Mouse (Mus musculus) erythroid progenitor cell, adult 5-6 weeks (primary cell): ENCODE data around the gene Rere. TPM values are rescaled to one million over a fixed set of nuclear protein-coding genes. Genes with fewer than 3 reads are reported as not detected.
"Not testable (repeated sequence)": the region's sequence is repeated elsewhere in the genome, so short reads cannot be mapped to it uniquely, and the experiment has no call there.

Experiments used
- ATAC-seq: replicated peaks from 2 replicates; pipeline ENCODE4 v1.8.0; 2016; ENCODE audit warnings: moderate number of reproducible peaks, mild to moderate bottlenecking, moderate TSS enrichment, inconsistent platforms; ENCODE audit not compliant: poor library complexity, low FRiP score, severe bottlenecking
- total RNA-seq, 2 experiments: library from RNA; stranded (forward) in 1 of 2; stranded (reverse) in 1 of 2; fragments of 150-400 nt in 1 of 2; fragments of 186-747, 209-891 nt in 1 of 2; gene quantifications; 2 replicates each; pipeline versions ENCODE4 v1.2.3 to v1.2.4; 2015 to 2017; ENCODE audit warnings: low replicate concordance in 2 of 2

The Rere gene
- total RNA-seq, 2 experiments from 2014 or later = 5.5 to 31.0 TPM

DNA sequence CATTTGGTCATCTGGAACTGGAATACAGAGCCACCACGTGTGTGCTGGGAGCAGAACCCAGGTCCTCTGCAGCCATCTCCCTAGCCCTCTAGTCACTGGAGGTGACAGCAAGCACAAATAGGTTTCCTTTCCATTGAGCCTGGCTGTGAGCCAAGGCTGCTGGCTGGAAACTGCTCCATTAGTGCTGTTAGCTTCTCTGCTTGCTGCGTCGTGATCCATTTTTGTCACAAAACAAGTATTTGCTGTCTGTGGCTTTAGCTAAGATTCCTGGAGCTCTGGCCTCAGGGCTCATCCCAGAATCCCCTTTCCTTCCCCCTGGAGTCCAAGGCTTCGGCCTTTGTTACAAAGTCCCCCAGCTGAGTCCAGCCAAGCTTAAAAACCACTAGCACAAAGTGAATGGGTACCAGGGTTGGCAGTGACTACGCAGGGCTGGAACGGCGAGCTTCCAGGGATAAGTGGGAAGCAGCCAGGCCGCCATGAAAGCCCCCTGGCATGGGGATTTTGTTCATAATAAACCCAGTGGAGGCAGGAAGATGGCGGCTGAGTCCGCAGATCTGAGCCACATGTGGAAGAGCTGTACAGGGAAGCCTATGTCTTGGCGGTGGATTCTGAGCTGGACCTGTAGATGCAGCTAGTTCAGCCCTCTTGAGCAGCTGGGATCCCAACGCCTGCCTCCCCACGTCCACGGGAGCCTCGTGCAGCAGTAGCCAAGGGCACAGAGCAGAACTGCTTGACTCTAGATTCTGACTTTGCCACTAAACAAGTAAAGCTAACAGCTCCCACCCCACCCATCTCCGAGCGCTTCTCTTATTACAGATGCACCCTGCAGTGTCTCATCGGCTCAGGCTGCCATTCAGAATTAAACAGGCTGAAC is 30.7 kb upstream of the Rere start:
- ATAC-seq = no peak

DNA sequence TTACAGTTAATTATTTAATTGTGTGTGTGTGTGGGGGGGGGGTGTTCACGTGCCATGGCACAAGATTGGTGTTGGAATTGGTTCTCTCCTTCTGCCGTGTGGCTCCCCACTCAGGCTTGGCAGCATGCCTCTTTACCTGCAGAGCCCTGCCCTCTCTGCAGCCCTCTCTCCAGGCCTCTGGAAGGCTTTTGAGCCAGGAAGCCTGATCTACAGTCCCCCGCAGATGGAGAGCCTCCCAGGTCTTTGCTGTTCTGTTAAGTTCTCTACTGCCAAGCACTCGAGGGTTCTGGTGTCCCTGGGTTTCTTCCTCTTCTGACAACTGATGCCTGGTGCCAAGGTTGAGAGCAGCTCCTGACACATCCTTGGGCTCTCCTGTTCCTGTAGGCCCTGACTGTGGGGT is 27.0 kb upstream of the Rere start:
- ATAC-seq = no peak

DNA sequence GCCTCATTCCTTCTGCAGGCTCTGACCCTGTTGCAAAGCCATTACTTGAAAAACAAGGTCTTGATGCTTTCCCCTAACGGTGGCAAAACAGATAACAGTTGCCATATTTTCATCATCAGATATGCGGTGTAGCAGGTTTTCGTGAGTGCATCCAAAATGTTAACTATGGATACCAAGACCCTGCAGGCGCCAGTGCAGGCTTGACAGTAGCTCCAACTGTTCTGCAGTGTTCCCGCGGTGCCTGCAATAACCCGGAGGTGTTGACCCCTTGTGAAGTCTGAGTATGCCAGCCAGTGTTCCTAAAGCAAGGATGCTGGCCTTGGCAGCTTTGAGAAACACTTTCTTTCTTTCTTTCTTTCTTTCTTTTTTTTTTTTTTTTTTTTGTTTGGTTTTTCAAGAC is 26.3 kb upstream of the Rere start:
- ATAC-seq = no peak

DNA sequence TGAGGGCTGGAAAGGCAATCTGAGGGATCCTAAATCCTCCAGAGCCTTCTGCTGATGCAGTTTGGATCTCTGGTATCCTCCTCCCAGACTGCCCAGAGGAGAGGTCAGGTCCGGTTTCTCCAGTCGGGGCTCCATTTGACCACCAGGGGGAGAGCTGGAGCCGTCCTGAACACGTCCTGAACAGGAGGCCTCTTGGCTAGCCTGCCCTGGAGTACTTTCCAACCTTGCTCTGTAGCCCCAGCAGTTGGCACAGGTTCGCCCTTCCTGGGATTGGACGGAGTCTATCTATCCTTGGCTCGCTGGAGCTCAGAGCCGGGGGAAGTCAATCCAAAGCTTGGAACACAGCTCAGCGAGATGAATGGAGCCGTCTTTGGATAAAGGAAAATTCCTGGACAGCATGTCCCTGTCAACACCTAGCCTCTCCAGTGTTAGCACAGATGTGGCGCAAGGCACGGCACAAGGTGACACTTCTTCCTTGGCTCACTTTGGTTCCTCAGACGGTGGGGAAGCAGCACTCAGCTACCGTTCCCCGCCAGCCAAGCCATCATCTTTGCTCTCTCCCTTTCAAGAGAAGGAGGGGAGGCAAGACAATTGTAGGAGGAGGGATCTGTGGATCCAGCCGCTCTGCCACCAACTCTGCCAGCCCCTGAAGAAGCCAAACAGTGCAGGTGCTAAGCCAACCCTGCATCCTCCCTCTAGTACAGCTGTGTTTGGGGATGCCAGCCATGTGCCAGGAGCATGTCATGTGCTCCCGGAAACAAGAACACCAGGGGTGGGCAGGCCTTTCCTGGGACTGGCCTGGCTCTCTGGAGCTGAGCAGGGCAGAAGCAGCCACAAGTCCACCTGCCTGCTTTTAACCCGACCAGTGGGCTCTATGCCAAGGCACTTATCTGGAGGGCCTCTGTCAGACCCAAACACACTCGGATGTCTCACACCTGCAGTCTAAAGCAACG is 23.9 kb upstream of the Rere start:
- ATAC-seq = peak; percentile 69; the same call in 1 of the 2 replicates

DNA sequence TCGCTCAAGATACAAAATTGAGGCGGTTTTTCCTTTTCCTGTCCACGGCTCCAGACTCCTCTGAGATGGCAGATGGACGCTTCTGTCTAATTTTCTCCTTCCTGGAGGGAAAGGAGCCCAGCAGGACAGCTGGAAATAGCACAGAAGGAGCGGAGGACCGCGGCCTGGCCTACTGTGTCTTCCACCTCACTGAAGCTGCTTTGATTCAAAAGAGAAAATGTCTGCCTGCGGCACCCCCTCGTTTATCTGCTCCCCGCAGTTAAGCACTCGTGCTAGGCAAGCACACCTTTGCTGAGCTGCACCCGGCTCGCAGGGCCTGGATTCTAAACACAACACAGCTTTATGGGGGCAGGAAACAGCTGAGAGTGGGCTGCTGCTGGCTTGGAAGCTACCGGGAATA is 23.1 kb upstream of the Rere start:
- ATAC-seq = no peak

DNA sequence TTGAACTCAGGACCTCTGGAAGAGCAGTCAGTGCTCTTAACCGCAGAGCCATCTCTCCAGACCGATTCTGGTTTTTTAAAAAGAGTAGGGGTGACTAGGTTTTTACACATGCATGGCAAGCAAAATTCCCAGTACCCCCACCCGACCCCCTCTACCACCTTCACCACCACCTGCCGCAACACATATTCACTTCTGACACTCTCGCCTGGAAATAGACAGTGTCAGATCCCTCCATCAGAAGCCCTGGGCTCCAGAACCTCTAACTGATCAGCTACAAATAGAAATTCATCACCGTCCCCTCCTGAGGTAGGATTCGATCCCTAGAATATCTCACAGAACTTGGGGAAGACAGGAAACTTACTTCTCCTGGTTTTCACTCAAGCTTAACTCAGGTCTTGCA is 21.9 kb upstream of the Rere start:
- no peak for ATAC-seq

DNA sequence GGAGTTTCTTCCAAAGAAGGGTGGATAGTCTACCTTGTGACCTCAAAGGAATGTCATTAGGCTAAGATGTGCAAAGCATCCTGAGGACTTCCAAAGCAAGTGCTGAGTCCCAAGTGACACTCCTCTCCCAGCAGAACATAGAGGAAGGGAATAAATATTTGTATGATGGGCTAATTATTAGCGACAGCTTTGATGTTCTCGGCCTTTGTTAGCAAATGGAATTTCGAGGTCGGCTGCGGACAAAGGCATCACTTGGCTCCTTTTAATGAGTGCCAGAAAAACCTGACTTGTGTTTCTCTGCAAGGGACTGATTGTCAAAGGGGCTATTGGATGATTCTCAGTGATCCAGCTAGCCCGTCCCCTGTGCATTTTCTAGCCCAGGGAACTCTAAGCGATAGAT is 21.3 kb upstream of the Rere start:
- ATAC-seq = no peak

DNA sequence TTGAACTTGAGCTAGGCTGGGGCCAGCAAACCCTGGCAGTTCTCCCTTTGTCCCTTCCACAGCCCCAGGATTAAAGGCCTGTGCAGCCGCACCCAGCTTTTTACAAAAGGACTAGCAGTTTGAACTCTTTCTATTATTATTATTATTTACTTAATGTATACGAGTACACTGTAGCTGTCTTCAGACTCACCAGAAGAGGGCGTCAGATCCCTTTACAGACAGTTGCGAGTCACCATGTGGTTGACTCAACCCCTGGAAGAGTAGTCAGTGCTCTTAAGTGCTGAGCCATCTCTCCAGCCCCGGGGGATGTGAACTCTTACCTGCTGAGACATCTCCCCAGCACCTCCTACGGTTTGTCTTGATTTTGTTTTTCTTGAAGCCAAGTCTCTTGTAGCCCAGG is 20.7 kb upstream of the Rere start:
- no peak for ATAC-seq

DNA sequence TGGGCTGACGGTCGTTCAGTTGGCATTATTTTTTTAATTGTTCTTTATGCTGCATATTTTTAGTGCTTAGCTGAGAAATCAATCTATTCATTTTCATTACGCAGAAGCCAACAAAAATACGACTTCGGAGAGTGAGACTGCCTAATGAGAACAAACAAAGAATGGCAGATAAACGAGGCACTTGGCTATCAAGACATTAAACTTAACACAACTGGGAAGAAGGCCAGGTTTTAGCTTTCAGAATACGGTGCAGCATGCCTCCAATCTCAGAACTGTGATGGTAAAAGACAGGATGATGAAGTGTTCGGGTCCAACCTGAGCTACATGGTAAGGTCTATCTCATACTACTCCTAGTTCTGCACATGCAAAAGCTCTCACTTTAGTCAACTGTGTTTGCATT is 19.1 kb upstream of the Rere start:
- ATAC-seq = no peak

DNA sequence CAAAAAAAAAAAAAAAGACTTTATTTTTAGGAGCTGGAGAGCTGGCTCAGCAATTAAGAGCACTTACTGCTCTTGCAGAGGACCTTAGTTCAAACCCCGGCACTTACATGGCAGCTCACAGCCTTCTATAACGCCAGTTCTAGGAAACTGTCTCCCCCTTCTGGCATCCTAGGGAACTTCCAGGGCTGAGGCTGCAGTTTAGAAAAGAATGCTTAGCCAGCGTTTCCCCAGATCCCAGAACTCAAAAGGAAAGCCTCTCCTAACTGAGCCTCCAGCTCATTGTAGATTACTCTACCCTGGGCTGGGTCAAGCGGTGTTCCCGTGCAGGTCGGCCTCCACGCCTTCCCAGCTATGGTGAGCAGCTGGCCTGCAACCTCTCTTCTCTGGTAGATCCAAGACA is 16.5 kb upstream of the Rere start:
- no peak for ATAC-seq

DNA sequence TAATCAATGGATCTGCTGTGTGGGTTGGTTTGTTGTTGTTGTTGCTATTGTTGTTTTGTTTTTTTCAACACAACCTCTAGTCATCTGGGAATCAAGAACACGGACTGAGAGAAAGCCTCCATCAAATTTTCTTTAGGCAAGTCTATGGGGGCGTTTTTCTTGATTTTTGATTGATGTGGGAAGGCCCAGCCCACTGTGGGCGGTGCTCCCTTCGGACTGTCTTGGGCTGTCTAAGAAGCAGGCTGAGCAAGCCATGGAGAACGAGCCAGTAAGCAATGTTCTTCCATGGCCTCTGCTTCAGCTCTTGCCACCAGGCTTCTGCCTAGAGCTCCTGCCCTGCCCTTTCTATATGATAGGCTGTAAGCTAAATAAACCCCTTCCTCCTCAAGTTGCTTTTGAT is 16.0 kb upstream of the Rere start:
- ATAC-seq = no peak

DNA sequence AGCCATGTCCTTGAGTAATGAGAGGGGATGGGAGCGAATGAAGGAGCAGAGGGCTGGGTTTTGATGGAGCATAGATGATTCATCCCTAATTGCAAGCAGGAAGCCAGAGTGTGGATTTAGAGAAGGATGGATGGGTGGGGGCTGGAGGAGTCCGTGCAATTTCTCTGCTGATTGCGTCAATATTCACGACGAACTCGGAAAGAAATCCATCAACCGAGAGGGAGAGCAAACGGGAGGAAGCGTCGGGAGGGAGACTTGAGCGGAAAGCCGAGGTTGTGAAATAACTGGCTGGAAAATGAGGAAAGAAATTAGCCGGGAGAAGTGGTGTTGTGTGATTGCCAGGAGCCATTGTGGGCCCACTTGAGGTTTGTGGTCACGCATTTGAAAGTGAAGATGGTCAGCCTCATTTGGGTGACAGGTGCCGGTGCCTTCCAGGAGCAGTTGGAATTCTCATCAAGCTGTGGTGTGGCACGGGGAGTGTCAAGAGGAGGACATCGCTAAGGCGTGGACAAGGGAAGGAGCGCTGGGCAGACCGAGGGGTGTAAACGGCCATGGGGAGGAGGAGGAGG is 14.7 kb upstream of the Rere start:
- no peak for ATAC-seq

DNA sequence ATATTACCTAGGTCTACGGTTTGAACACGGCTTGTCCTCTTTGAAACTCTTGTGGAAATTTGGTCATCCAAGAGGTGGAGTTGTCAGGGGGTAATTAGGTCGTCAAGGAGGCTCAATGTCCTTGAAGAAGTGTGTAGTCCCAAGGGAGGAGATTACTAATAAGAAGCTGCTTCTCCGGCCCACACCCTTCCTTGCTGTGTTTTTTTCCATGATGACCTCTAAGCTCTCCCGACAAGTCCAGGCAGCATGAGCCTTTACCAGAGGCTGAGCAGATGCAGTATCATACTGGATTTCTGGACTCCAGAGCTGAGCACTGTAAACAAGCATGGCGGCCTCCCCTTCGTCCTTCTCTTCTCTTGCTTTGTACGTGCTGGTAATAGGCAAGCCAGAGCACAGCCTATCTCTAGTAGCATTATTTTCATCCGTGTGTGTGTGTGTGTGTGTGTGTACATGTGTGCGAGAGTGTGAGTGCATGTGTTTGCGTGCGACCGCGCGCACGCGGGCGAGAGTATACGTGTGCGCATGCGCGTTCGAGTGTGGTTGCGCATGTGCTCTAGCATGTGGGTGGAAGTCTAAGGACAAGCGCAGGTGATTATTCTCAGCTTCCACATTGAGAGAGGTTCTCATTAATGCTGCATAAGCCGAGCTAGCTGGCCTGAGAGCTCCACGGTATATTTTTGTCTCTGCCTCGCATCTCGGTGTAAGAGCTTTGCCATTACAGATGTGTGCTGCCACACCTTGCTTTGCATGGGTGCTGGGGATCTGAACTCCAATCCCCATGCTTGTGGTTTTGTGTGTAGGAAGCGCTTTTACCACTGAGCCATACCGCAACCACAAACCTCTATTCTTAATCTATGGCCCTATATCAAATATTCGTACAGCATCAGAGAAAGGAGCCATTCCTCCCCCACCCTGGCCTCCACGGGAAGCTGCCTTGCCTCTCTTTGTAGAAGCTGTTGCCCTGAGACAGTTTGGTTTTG is 12.5 kb upstream of the Rere start:
- ATAC-seq = no peak

DNA sequence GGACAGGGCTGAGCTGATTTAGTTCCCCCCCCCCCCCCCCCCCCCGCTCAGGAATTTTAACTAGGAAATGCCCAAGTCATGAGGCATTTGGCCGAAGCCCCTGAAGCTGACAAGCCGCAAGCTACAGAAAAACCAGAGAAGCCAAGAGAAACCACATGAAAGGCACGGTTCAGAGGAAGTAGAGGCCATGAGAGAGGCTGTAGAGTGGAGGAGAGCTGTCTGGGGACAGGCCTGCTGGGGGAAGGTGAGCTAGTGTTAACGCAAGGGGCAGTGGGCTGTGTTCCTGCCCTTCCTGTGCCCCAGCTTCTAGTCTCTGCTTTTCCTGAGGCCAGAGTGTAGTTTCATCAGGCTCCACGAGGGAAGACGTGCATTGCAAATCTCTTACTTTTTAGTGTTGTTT is 11.8 kb upstream of the Rere start:
- no peak for ATAC-seq

DNA sequence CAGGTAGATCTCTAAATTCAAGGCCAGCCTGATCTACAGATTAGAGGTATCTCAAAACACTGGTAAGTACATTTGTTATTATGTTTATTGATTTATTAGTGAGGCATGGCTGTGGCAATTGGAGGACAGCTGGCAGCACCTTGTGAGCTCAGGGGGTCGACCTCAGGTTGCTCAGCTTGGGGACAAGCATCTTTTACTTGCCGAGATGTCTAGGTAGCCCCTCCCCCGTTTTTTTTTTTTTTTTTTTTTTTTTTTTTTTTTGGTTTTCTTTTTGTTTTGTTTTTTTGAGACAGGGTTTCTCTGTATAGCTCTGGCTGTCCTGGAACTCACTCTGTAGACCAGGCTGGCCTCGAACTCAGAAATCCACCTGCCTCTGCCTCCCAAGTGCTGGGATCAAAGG is 10.7 kb upstream of the Rere start:
- not testable (repeated sequence) for ATAC-seq

DNA sequence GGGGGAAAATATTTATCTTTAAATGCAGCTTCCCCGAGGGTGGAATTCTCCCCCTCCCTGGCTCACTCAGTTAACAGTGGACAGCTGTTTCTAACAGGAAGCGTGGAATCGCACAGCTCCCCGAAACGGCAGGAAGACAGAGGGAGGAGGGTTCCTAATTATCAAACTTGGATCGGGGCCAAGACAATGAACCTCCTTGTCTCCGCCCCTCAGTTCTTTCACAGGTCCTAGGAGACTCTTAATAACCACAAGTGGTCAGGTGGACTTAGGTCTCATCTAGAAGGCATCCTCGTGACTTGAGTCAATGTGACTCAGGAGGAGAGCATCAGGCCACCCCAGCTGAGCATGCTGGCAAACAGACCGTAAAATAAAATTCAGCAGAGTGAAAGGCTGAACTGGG is 8.7 kb upstream of the Rere start:
- 0 out of 2 replicates have a peak, but pooled peaks have one; percentile 41 for ATAC-seq

DNA sequence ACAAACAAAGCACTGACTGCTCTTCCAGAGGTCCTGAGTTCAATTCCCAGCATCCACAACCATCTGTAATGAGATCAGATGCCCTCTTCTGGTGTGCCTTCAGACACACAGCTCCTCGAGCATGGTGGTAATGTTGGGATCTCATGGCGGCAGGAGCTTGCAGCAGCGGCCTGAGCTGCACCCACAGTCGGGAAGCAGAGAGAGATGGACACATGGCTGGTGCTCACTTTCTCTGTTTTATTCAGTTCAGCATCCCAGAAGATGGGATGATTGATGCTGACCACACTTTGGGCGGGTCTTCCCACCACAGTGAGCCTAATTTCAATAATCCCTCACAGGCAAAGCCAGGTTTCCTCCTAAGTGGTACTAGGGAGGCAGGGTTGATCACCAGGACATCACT is 5.9 kb upstream of the Rere start:
- ATAC-seq = no peak

DNA sequence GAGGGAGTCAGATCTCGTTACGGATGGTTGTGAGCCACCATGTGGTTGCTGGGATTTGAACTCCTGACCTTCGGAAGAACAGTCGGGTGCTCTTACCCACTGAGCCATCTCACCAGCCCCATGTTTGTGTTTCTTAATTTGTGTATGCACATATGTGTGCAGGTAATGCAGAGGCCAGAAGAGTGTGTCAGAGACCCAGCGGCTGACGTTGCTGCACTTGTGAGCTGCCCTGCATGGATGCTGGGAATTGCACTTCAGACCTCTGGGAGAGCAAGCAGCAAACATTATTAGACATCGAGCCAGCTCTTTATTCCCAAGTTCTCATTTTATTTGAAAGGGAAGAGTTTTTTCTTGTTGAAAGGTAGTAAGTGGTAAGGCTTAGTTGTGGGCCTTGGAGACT is 2.1 kb upstream of the Rere start:
- not testable (repeated sequence) for ATAC-seq

DNA sequence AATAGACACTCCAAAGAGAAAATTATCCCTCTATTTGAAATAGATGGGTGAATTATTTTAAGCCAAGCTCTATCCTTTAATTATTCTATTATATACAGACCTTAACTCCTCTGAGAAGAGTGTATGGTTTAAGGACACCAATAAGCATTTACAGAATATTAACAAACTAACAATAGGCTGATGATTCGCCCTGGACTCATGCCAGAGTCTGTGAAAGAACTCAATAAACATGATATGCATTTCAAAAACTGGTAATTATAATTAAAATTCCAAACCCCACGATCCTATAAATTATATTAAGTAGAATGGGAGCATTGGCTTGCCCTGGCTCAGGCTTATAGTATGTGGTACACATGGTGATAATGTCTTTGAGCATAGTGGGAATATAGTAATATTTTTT is 1.4 kb upstream of the Rere start:
- no peak for ATAC-seq
